Mouse (Mus musculus) ES-Bruce4 (cell line): ENCODE measurements at regions not wholly inside any gene's neighbourhood (a gene's known extent, or its start where the extent isn't known, plus 50 kb on each side); places are given as distances from the start of the nearest gene placed in this dataset.
A peak's percentile ranks its signal among the peaks of the same experiment; 100 is the strongest.

Experiments
- H3K27ac ChIP-seq: 2 replicates; pipeline ENCODE4 v1.5.1; 2012; ENCODE audit warnings: low read length, inconsistent platforms; ENCODE audit not compliant: insufficient read depth
- H3K27me3 ChIP-seq: 2 replicates; pipeline ENCODE4 v1.6.1; 2012; ENCODE audit warnings: mild to moderate bottlenecking, low read length, inconsistent platforms; ENCODE audit not compliant: control insufficient read depth, poor library complexity, insufficient read depth, severe bottlenecking
- H3K36me3 ChIP-seq: 2 replicates; pipeline ENCODE4 v1.6.1; 2012; ENCODE audit warnings: inconsistent platforms, mild to moderate bottlenecking, low read length, moderate library complexity; ENCODE audit not compliant: control insufficient read depth, poor library complexity, insufficient read depth, severe bottlenecking
- H3K4me1 ChIP-seq: one replicate; pipeline ENCODE4 v1.8.1; 2011; ENCODE audit warnings: low read length; ENCODE audit not compliant: control insufficient read depth, insufficient read depth
- H3K4me3 ChIP-seq: 2 replicates; pipeline ENCODE4 v1.5.1; 2011; ENCODE audit warnings: low read depth, mild to moderate bottlenecking, low read length
- H3K9ac ChIP-seq: 2 replicates; pipeline ENCODE4 v1.6.1; 2012; ENCODE audit warnings: low read depth, mild to moderate bottlenecking, inconsistent platforms; ENCODE audit not compliant: poor library complexity, severe bottlenecking
- H3K9me3 ChIP-seq: replicated peaks from 2 replicates; pipeline ENCODE4 v1.6.1; 2012; ENCODE audit warnings: mild to moderate bottlenecking, low read length, inconsistent platforms; ENCODE audit not compliant: control insufficient read depth, poor library complexity, insufficient read depth, severe bottlenecking
- CTCF ChIP-seq: IDR thresholded peaks from one replicate; pipeline ENCODE4 v1.8.1; 2011; ENCODE audit warnings: low read depth, low read length
- EP300 ChIP-seq: IDR thresholded peaks from 2 replicates; pipeline ENCODE4 v1.6.1; 2011; ENCODE audit warnings: low read depth, low read length; ENCODE audit not compliant: insufficient read depth
- POLR2A ChIP-seq: IDR thresholded peaks from one replicate; pipeline ENCODE4 v1.8.1; 2011; ENCODE audit warnings: low read length; ENCODE audit not compliant: insufficient read depth

DNA sequence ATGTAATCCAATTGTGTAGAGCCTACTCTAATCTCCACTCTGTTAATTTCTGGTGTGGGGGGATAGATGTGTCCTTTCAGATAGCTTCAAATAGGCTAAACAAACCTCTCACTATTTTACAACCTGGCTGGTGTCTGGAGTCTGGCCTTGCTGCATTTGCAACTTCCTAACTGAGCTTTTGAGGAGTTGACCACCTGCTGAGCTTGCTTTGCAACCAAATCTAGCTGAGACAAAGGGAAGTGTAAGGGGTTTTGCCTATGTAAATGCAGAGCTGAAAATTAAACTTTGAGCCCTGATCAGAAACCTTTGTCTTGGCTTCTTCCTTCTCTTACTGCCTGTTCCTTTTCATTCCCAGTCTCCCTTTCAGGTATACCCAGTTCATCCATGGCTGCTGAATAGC, 404.3 kb downstream of the Cetn3 start:
- no peaks in the 10 kb centered on the region for H3K36me3 ChIP-seq

DNA sequence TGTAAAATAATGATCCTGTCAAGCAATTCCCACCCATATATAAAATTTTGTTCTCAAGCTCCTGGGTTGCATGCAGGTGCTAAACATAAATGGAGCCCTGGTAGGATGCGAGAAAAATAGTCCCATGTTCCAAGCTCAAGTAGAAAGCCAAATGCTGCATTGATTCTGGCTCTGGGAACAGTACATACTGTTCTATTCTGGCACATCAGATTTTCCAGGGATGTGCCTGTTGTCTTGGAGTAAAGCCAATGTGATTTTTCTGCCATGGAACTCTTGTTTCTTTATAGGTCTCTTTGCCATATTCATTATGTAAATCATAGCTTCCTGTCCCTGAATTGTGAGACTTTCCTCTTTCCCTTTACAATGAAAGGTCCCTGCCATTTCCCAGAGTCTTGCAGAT, 417.9 kb downstream of the Cetn3 start:
- H3K4me3 ChIP-seq = no peak overlapping the region
- no peaks in the 10 kb centered on the region for H3K4me1 ChIP-seq
- H3K9ac ChIP-seq = no peak overlapping the region
- TF ChIP-seq EP300 (no peak), CTCF (no peak), POLR2A (no peak)
- H3K27me3 ChIP-seq = no peaks in the 10 kb centered on the region
- H3K9me3 ChIP-seq = no peaks in the 10 kb centered on the region
- H3K27ac ChIP-seq = no peak overlapping the region
- H3K36me3 ChIP-seq = no peaks in the 10 kb centered on the region

More for the DNA sequence above, 404.3 kb downstream of the Cetn3 start:
- no peaks in the 10 kb centered on the region for H3K27me3 ChIP-seq
- H3K9me3 ChIP-seq = peaks cover 25% of the 10 kb centered on the region
- H3K4me1 ChIP-seq = no peaks in the 10 kb centered on the region
- TF ChIP-seq CTCF (no peak), EP300 (0 out of 2 replicates have a peak, but pooled peaks have one; percentile 15), POLR2A (no peak)
- no peak overlapping the region for H3K9ac ChIP-seq
- no peak overlapping the region for H3K27ac ChIP-seq
- H3K4me3 ChIP-seq = no peak overlapping the region

- H3K4me3 ChIP-seq = no peak overlapping the region
- no peaks in the 10 kb centered on the region for H3K27me3 ChIP-seq
- no peak for TF ChIP-seq EP300
- no peak for TF ChIP-seq CTCF
- no peak for TF ChIP-seq POLR2A
- no peak overlapping the region for H3K9ac ChIP-seq
- no peaks in the 10 kb centered on the region for H3K36me3 ChIP-seq
- no peaks in the 10 kb centered on the region for H3K4me1 ChIP-seq
- H3K27ac ChIP-seq = no peak overlapping the region
- no peaks in the 10 kb centered on the region for H3K9me3 ChIP-seq
Measured at GRCm38 (mm10) chr13:82225430-82225829, 442.6 kb downstream of the Cetn3 start.

DNA sequence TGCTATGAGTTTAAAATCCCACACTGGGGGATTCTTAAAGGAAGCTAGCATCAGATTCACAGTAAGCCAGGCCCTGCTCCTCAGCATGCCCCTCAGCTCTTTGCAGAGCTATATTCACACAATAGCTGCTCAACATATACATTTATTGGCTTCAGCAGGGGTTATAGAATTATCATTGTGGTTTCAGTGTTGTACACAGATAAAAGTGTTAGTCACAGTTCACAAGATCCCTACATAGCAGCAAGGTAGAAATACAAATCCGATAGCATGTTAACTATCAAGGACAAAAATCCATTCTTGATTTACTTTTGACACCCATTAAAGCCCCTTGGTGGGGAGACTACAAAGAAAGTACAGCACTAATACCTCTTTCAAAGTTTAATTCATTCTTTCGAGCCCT, 451.0 kb downstream of the Cetn3 start:
- Histone ChIP-seq H3K27me3 (no peaks in the 10 kb centered on the region), H3K9me3 (no peaks in the 10 kb centered on the region), H3K27ac (no peak overlapping the region), H3K9ac (no peak overlapping the region), H3K36me3 (no peaks in the 10 kb centered on the region), H3K4me1 (no peaks in the 10 kb centered on the region), H3K4me3 (no peak overlapping the region)
- no peak for TF ChIP-seq CTCF
- TF ChIP-seq POLR2A = no peak
- TF ChIP-seq EP300 = no peak

GRCm38 (mm10) chr13:82246231-82246630, 463.4 kb downstream of the Cetn3 start:
- H3K9ac ChIP-seq = no peak overlapping the region
- no peaks in the 10 kb centered on the region for H3K4me1 ChIP-seq
- TF ChIP-seq EP300 = no peak
- TF ChIP-seq CTCF = no peak
- TF ChIP-seq POLR2A = no peak
- H3K9me3 ChIP-seq = no peaks in the 10 kb centered on the region
- H3K4me3 ChIP-seq = no peak overlapping the region
- no peaks in the 10 kb centered on the region for H3K27me3 ChIP-seq
- H3K36me3 ChIP-seq = no peaks in the 10 kb centered on the region
- H3K27ac ChIP-seq = no peak overlapping the region

- no peaks in the 10 kb centered on the region for H3K27me3 ChIP-seq
- H3K9me3 ChIP-seq = no peaks in the 10 kb centered on the region
- TF ChIP-seq EP300 = no peak
- TF ChIP-seq CTCF = no peak
- TF ChIP-seq POLR2A = no peak
- no peak overlapping the region for H3K4me3 ChIP-seq
- no peak overlapping the region for H3K9ac ChIP-seq
- no peak overlapping the region for H3K27ac ChIP-seq
- H3K36me3 ChIP-seq = no peaks in the 10 kb centered on the region
- no peaks in the 10 kb centered on the region for H3K4me1 ChIP-seq
Measured at GRCm38 (mm10) chr13:82250361-82250760, 467.5 kb downstream of the Cetn3 start.

- no peak overlapping the region for H3K27ac ChIP-seq
- H3K27me3 ChIP-seq = no peaks in the 10 kb centered on the region; the same call in 1 of the 2 replicates
- TF ChIP-seq CTCF = no peak
- TF ChIP-seq EP300 = no peak
- no peak for TF ChIP-seq POLR2A
Measured at GRCm38 (mm10) chr13:82258491-82258935, 475.6 kb downstream of the Cetn3 start.

More at GRCm38 (mm10) chr13:82258491-82258935, 475.6 kb downstream of the Cetn3 start:
- H3K9ac ChIP-seq = no peak overlapping the region
- H3K9me3 ChIP-seq = no peaks in the 10 kb centered on the region
- H3K4me1 ChIP-seq = no peaks in the 10 kb centered on the region
- H3K36me3 ChIP-seq = no peaks in the 10 kb centered on the region
- H3K4me3 ChIP-seq = no peak overlapping the region
